Mouse (Mus musculus): Measurements from ENCODE around the gene 2310033P09Rik.

- TF ChIP-seq CTCF (IDR thresholded peaks at IDR 0.05; ENCODE audit: extremely low read depth, insufficient read length, insufficient replicate concordance, low read depth, low read length) (no peak), POLR2A (IDR thresholded peaks at IDR 0.05; ENCODE audit: low read depth, low read length) (peak; percentile 16; the same call in 1 of the 2 replicates)
Measured at GRCm38 (mm10) chr11:59187706-59188105, 20.4 kb upstream of the 2310033P09Rik start.
